ENCODE assay signal across 8 mouse cellular contexts in the genomic region with DNA sequence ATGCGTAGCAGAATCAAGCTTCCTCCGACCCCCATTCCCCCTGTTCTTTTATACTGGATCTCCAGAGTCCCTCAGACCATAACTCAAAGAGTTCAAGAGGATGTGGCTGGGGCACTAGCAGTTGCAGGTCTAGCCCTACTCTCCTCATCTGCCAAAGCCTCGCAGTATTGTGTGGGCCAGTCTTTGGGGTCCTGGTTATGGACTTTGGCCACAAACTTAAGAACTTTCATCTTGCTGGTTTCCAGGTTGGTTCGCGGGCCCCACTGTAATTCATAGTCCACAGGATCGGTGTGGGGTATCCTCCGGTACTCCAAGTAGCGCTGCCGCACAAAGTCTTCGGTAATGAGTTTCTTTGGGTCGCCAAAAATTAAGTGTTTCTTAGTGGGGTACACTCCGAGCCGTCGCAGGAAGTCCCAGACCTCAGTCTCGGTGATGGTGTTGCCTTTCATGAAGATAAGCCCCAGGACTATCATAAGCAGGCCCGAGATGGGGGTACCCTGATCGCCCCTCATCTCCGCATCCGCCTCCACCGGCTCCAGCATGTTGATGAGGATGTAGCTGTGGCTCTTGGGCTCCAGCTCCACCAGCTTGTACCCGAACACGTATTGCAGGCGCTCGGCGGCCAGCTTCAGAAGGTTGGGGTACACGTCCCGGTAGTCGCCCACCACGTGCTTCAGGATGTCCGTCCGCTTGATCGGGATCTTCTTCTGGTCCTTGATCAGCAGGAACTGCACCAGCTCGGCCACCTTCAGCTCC. TPM values are rescaled to one million over a fixed set of nuclear protein-coding genes. Genes with fewer than 3 reads are reported as not detected.
DNase-seq lines count a peak whose midpoint lies in the region; ATAC-seq and TF ChIP-seq lines count a peak whose summit lies in the region.

No protein-coding gene starts in this region.

- no peak for TF ChIP-seq POLR2A in bone marrow, adult 2 months (IDR thresholded peaks at IDR 0.05; ENCODE audit: borderline replicate concordance, control insufficient read depth, low read depth, low read length)

- H3K27ac ChIP-seq in bone marrow, adult 2 months (ENCODE audit: control insufficient read depth, insufficient read depth, low read depth, low read length, poor library complexity), result peak overlapping the region; percentile 86
- no peak overlapping the region for H3K27ac ChIP-seq in macrophage

- 3% methylated on average over 33 of the region's 33 CpGs for WGBS in bone marrow, adult 2 months
- 4% methylated on average over 33 of the region's 33 CpGs for WGBS in macrophage (ENCODE audit: missing documents)

- H3K36me3 ChIP-seq in macrophage (ENCODE audit: inconsistent target), result no peaks in the 10 kb centered on the region

- peak; percentile 2 for DNase-seq in kidney, postnatal 14 days
- no peak for DNase-seq in kidney, postnatal 4 days
- peak; percentile 5 for DNase-seq in testis, postnatal 14 days (ENCODE audit: low spot score)
- no peak for DNase-seq in left cerebral cortex, adult 8-10 months (ENCODE audit: low spot score in 2 of 2)
- DNase-seq in left cerebral cortex, postnatal 25 days (ENCODE audit: low spot score in 2 of 2), result no peak

- no peaks in the 10 kb centered on the region for H3K4me1 ChIP-seq in bone marrow, adult 2 months (ENCODE audit: control insufficient read depth, insufficient read depth, low read length)

- no peak for TF ChIP-seq CTCF in bone marrow, adult 2 months (IDR thresholded peaks at IDR 0.05; ENCODE audit: control insufficient read depth, insufficient read depth, low read length)

- peak; percentile 15 for ATAC-seq in granulocyte monocyte progenitor cell, adult 5-6 weeks (replicated peaks; ENCODE audit: poor library complexity, severe bottlenecking)

- H3K4me3 ChIP-seq in bone marrow, adult 2 months (replicated peaks; ENCODE audit: control insufficient read depth, low read depth, low read length), result peak overlapping the region; percentile 99
- H3K4me3 ChIP-seq in macrophage (ENCODE audit: inconsistent target), result peak overlapping the region; percentile 73

- peaks cover 15% of the 10 kb centered on the region for H3K79me2 ChIP-seq in macrophage (ENCODE audit: inconsistent target)

- intact Hi-C loops in left cerebral cortex, postnatal 25 days (cut with DNase I), result loop anchor here (2.0 to 10.0 kb wide), 2 partner anchors 93 to 203 kb away; no protein-coding TSS in a partner anchor

RNA-seq across cellular contexts. Expression of a gene that starts 0.6 kb away (rescaled TPM):
- 3.0 and 4.7 TPM in 2 replicates for polyA plus RNA-seq in bone marrow, adult 2 months (2011; ENCODE audit: insufficient read depth, insufficient read length, low replicate concordance, missing spikeins)
- 3.2 and 5.5 TPM in 2 replicates for total RNA-seq in granulocyte monocyte progenitor cell, adult 5-6 weeks (2014; fragmentation: Nextera tagmentation)
- total RNA-seq in granulocyte monocyte progenitor cell, adult 5-6 weeks (2017), result 5.4 and 7.0 TPM in 2 replicates
- total RNA-seq in macrophage (2018; cell fraction: chromatin; rRNA removed), result 1 to 10 TPM in 21 of 26 experiments, under 1 TPM in 5; 0.49 to 5.0 (median 1.8) TPM
- 1 to 10 TPM; 2.6 to 5.4 (median 4.2) TPM for total RNA-seq in macrophage (2018; cell fraction: cytosol; rRNA removed)
- 1 to 10 TPM; 1.3 to 7.2 (median 3.1) TPM for total RNA-seq in macrophage (2018; cell fraction: nucleus; rRNA removed)
- polyA plus RNA-seq in macrophage (2018), result 3.9 to 5.3 TPM (median 4.1 TPM) in 3 replicates
- 10 to 100 TPM; 10.9 to 12.4 (median 11.6) TPM for total RNA-seq in left cerebral cortex, adult 8-10 months (2022)
- total RNA-seq in left cerebral cortex, postnatal 25 days (2021), result 10 to 100 TPM; 13.3 TPM

Comparison
In these comparisons a context has a peak if more than half of its experiments do, and no peak if none do; other contexts are left out.
1. DNase-seq: peak in kidney, postnatal 14 days (single experiment) and testis, postnatal 14 days (single experiment); none in kidney, postnatal 4 days (0 of 2), left cerebral cortex, adult 8-10 months (0 of 2) and left cerebral cortex, postnatal 25 days (0 of 2).